Mouse (Mus musculus): ENCODE data around the gene Plxnb1. TPM values are rescaled to one million over a fixed set of nuclear protein-coding genes. Genes with fewer than 3 reads are reported as not detected.

The Plxnb1 gene
- polyA plus RNA-seq, 1 experiment from 2014 or later, result 24.9 TPM

GRCm38 (mm10) chr9:109097831-109098230, 2.6 kb downstream of the Plxnb1 start:
- Histone ChIP-seq H3K4me1 (peaks cover 72% of the 10 kb centered on the region), H3K27ac (replicated peaks) (peak overlapping the region; percentile 100), H3K9me3 (replicated peaks) (no peaks in the 10 kb centered on the region), H3K27me3 (ENCODE audit: low read depth, poor library complexity, severe bottlenecking) (no peaks in the 10 kb centered on the region), H3K36me3 (peaks cover 45% of the 10 kb centered on the region), H3K4me3 (peak overlapping the region; percentile 85)
- 75% methylated on average over 5 of the region's 5 CpGs for WGBS
- no peak for DNase-seq (ENCODE audit: low spot score)

GRCm38 (mm10) chr9:109098366-109098765, 3.2 kb downstream of the Plxnb1 start:
- H3K27ac ChIP-seq (replicated peaks), result peak overlapping the region; percentile 100
- H3K9me3 ChIP-seq (replicated peaks), result no peaks in the 10 kb centered on the region
- H3K4me1 ChIP-seq, result peaks cover 67% of the 10 kb centered on the region
- WGBS, result 93% methylated on average over 8 of the region's 8 CpGs
- no peaks in the 10 kb centered on the region for H3K27me3 ChIP-seq (ENCODE audit: low read depth, poor library complexity, severe bottlenecking)
- peak overlapping the region; percentile 85 for H3K4me3 ChIP-seq
- no peak for DNase-seq (ENCODE audit: low spot score)
- peaks cover 51% of the 10 kb centered on the region for H3K36me3 ChIP-seq

GRCm38 (mm10) chr9:109098969-109099368, 3.8 kb downstream of the Plxnb1 start:
- peak overlapping the region; percentile 53 for H3K27ac ChIP-seq (replicated peaks)
- H3K4me3 ChIP-seq, result peak overlapping the region; percentile 85
- H3K9me3 ChIP-seq (replicated peaks), result no peaks in the 10 kb centered on the region
- H3K27me3 ChIP-seq (ENCODE audit: low read depth, poor library complexity, severe bottlenecking), result no peaks in the 10 kb centered on the region
- H3K36me3 ChIP-seq, result peaks cover 57% of the 10 kb centered on the region
- H3K4me1 ChIP-seq, result peaks cover 61% of the 10 kb centered on the region
- 75% methylated on average over 6 of the region's 6 CpGs for WGBS
- no peak for DNase-seq (ENCODE audit: low spot score)

- no peak overlapping the region for H3K27ac ChIP-seq (replicated peaks)
- no peak for DNase-seq (ENCODE audit: low spot score)
- no peaks in the 10 kb centered on the region for H3K27me3 ChIP-seq (ENCODE audit: low read depth, poor library complexity, severe bottlenecking)
- WGBS, result 93% methylated on average over 20 of the region's 20 CpGs
- no peaks in the 10 kb centered on the region for H3K9me3 ChIP-seq (replicated peaks)
- H3K4me1 ChIP-seq, result peaks cover 55% of the 10 kb centered on the region
- peaks cover 71% of the 10 kb centered on the region for H3K36me3 ChIP-seq
- no peak overlapping the region for H3K4me3 ChIP-seq
These were observed 5.2 kb downstream of the Plxnb1 start for GRCm38 (mm10) chr9:109100307-109100928.

GRCm38 (mm10) chr9:109101933-109102445, 6.8 kb downstream of the Plxnb1 start:
- Histone ChIP-seq H3K27me3 (ENCODE audit: low read depth, poor library complexity, severe bottlenecking) (no peaks in the 10 kb centered on the region), H3K36me3 (peaks cover 87% of the 10 kb centered on the region), H3K27ac (replicated peaks) (no peak overlapping the region), H3K9me3 (replicated peaks) (no peaks in the 10 kb centered on the region), H3K4me3 (no peak overlapping the region), H3K4me1 (peaks cover 44% of the 10 kb centered on the region)
- no peak for DNase-seq (ENCODE audit: low spot score)
- WGBS, result 96% methylated on average over 5 of the region's 5 CpGs

- Histone ChIP-seq H3K27me3 (ENCODE audit: low read depth, poor library complexity, severe bottlenecking) (no peaks in the 10 kb centered on the region), H3K36me3 (peaks cover 92% of the 10 kb centered on the region), H3K27ac (replicated peaks) (no peak overlapping the region), H3K4me3 (no peak overlapping the region), H3K9me3 (replicated peaks) (no peaks in the 10 kb centered on the region), H3K4me1 (peaks cover 39% of the 10 kb centered on the region)
- no peak for DNase-seq (ENCODE audit: low spot score)
- 96% methylated on average over 3 of the region's 3 CpGs for WGBS
These were observed 7.4 kb downstream of the Plxnb1 start for GRCm38 (mm10) chr9:109102541-109102940.

GRCm38 (mm10) chr9:109103250-109103649, 8.1 kb downstream of the Plxnb1 start:
- H3K27ac ChIP-seq (replicated peaks), result no peak overlapping the region
- peaks cover 32% of the 10 kb centered on the region for H3K4me1 ChIP-seq
- H3K36me3 ChIP-seq, result peaks cover 100% of the 10 kb centered on the region
- no peak for DNase-seq (ENCODE audit: low spot score)
- WGBS, result 85% methylated on average over 7 of the region's 7 CpGs
- no peaks in the 10 kb centered on the region for H3K27me3 ChIP-seq (ENCODE audit: low read depth, poor library complexity, severe bottlenecking)
- H3K4me3 ChIP-seq, result no peak overlapping the region
- H3K9me3 ChIP-seq (replicated peaks), result no peaks in the 10 kb centered on the region

GRCm38 (mm10) chr9:109104083-109104482, 8.9 kb downstream of the Plxnb1 start:
- Histone ChIP-seq H3K9me3 (replicated peaks) (no peaks in the 10 kb centered on the region), H3K4me1 (peaks cover 23% of the 10 kb centered on the region), H3K27me3 (ENCODE audit: low read depth, poor library complexity, severe bottlenecking) (no peaks in the 10 kb centered on the region), H3K4me3 (no peak overlapping the region), H3K36me3 (peaks cover 100% of the 10 kb centered on the region), H3K27ac (replicated peaks) (no peak overlapping the region)
- no peak for DNase-seq (ENCODE audit: low spot score)
- WGBS, result 90% methylated on average over 9 of the region's 9 CpGs

- Histone ChIP-seq H3K27ac (replicated peaks) (no peak overlapping the region), H3K4me3 (no peak overlapping the region), H3K9me3 (replicated peaks) (no peaks in the 10 kb centered on the region), H3K36me3 (peaks cover 100% of the 10 kb centered on the region), H3K4me1 (peaks cover 18% of the 10 kb centered on the region; the same call in 1 of the 2 replicates), H3K27me3 (ENCODE audit: low read depth, poor library complexity, severe bottlenecking) (no peaks in the 10 kb centered on the region)
- WGBS, result 91% methylated on average over 12 of the region's 12 CpGs
- DNase-seq (ENCODE audit: low spot score), result no peak
These were observed 9.8 kb downstream of the Plxnb1 start for GRCm38 (mm10) chr9:109105011-109105410.

- Histone ChIP-seq H3K36me3 (peaks cover 100% of the 10 kb centered on the region), H3K9me3 (replicated peaks) (no peaks in the 10 kb centered on the region), H3K4me3 (no peak overlapping the region), H3K27me3 (ENCODE audit: low read depth, poor library complexity, severe bottlenecking) (no peaks in the 10 kb centered on the region), H3K4me1 (peaks cover 12% of the 10 kb centered on the region; the same call in 1 of the 2 replicates), H3K27ac (replicated peaks) (no peak overlapping the region)
- WGBS, result 93% methylated on average over 12 of the region's 12 CpGs
- DNase-seq (ENCODE audit: low spot score), result no peak
These were observed 10.5 kb downstream of the Plxnb1 start for GRCm38 (mm10) chr9:109105648-109106047.

- Histone ChIP-seq H3K27me3 (ENCODE audit: low read depth, poor library complexity, severe bottlenecking) (no peaks in the 10 kb centered on the region), H3K36me3 (peaks cover 100% of the 10 kb centered on the region), H3K27ac (replicated peaks) (no peak overlapping the region), H3K4me1 (peaks cover 8% of the 10 kb centered on the region; the same call in 1 of the 2 replicates), H3K4me3 (no peak overlapping the region), H3K9me3 (replicated peaks) (no peaks in the 10 kb centered on the region)
- DNase-seq (ENCODE audit: low spot score), result no peak
- 94% methylated on average over 5 of the region's 6 CpGs for WGBS
These were observed 12.2 kb downstream of the Plxnb1 start for GRCm38 (mm10) chr9:109107341-109107740.

- Histone ChIP-seq H3K9me3 (replicated peaks) (no peaks in the 10 kb centered on the region), H3K27ac (replicated peaks) (no peak overlapping the region), H3K4me1 (no peaks in the 10 kb centered on the region), H3K27me3 (ENCODE audit: low read depth, poor library complexity, severe bottlenecking) (no peaks in the 10 kb centered on the region), H3K36me3 (peaks cover 100% of the 10 kb centered on the region), H3K4me3 (no peak overlapping the region)
- 94% methylated on average over 11 of the region's 11 CpGs for WGBS
- no peak for DNase-seq (ENCODE audit: low spot score)
These were observed 15.1 kb downstream of the Plxnb1 start for GRCm38 (mm10) chr9:109110240-109110639.

- H3K27ac ChIP-seq (replicated peaks), result no peak overlapping the region
- no peak overlapping the region for H3K4me3 ChIP-seq
- no peaks in the 10 kb centered on the region for H3K27me3 ChIP-seq (ENCODE audit: low read depth, poor library complexity, severe bottlenecking)
- H3K9me3 ChIP-seq (replicated peaks), result no peaks in the 10 kb centered on the region
- 92% methylated on average over 4 of the region's 4 CpGs for WGBS
- DNase-seq (ENCODE audit: low spot score), result no peak
- H3K4me1 ChIP-seq, result no peaks in the 10 kb centered on the region
- peaks cover 100% of the 10 kb centered on the region for H3K36me3 ChIP-seq
These were observed 15.9 kb downstream of the Plxnb1 start for GRCm38 (mm10) chr9:109111101-109111500.
